Mouse (Mus musculus): Measurements from ENCODE around the gene Il11ra1. TPM values are rescaled to one million over a fixed set of nuclear protein-coding genes. Genes with fewer than 3 reads are reported as not detected.
"Not testable (repeated sequence)": the region's sequence is repeated elsewhere in the genome, so short reads cannot be mapped to it uniquely, and the experiment has no call there.

Gene Il11ra1
- 10 to 100 TPM; 35.5 to 37.0 TPM for total RNA-seq (2021)
- long read RNA-seq, transcript Il11ra1-201 (13 exons, 2,009 nt): major isoform, 29 of 50 reads
- long read RNA-seq, partial matches to known transcripts: 7 of 50 reads
- long read RNA-seq, other reads (novel, unspliced or antisense): 14 of 50 reads

GRCm38 (mm10) chr4:41699783-41700182 lies at the start of gene Il11ra1:
Gene Il11ra1 (plus strand): TSS chr4:41699989.
- DNase-seq (ENCODE audit: low spot score in 2 of 2): not testable (repeated sequence)

GRCm38 (mm10) chr4:41653296-41653695 lies 46.5 kb upstream of the Il11ra1 start:
- DNase-seq (ENCODE audit: low spot score in 2 of 2): peak in 1 of 2 experiments; percentile 79

- DNase-seq (ENCODE audit: low spot score in 2 of 2): no peak
These were observed 46.1 kb upstream of the Il11ra1 start for GRCm38 (mm10) chr4:41653730-41654129.

- DNase-seq (ENCODE audit: low spot score in 2 of 2): peak in 1 of 2 experiments; percentile 60
These were observed 45.6 kb upstream of the Il11ra1 start for GRCm38 (mm10) chr4:41654217-41654616.

GRCm38 (mm10) chr4:41655525-41655924 lies 44.3 kb upstream of the Il11ra1 start:
- no peak for DNase-seq (ENCODE audit: low spot score in 2 of 2)

- DNase-seq (ENCODE audit: low spot score in 2 of 2): no peak
These were observed 41.0 kb upstream of the Il11ra1 start for GRCm38 (mm10) chr4:41658566-41659384.

GRCm38 (mm10) chr4:41659556-41659955 lies 40.2 kb upstream of the Il11ra1 start:
- no peak for DNase-seq (ENCODE audit: low spot score in 2 of 2)

GRCm38 (mm10) chr4:41660851-41661430 lies 38.8 kb upstream of the Il11ra1 start:
- DNase-seq (ENCODE audit: low spot score in 2 of 2): no peak

GRCm38 (mm10) chr4:41662723-41663122 lies 37.1 kb upstream of the Il11ra1 start:
- no peak for DNase-seq (ENCODE audit: low spot score in 2 of 2)

GRCm38 (mm10) chr4:41663614-41664013 lies 36.2 kb upstream of the Il11ra1 start:
- no peak for DNase-seq (ENCODE audit: low spot score in 2 of 2)

GRCm38 (mm10) chr4:41664533-41664932 lies 35.3 kb upstream of the Il11ra1 start:
- DNase-seq (ENCODE audit: low spot score in 2 of 2): no peak

- no peak for DNase-seq (ENCODE audit: low spot score in 2 of 2)
These were observed 34.6 kb upstream of the Il11ra1 start for GRCm38 (mm10) chr4:41665009-41665675.

GRCm38 (mm10) chr4:41666646-41667045 lies 33.1 kb upstream of the Il11ra1 start:
- DNase-seq (ENCODE audit: low spot score in 2 of 2): no peak

GRCm38 (mm10) chr4:41670836-41671235 lies 29.0 kb upstream of the Il11ra1 start:
- no peak for DNase-seq (ENCODE audit: low spot score in 2 of 2)

GRCm38 (mm10) chr4:41671500-41671899 lies 28.3 kb upstream of the Il11ra1 start:
- DNase-seq (ENCODE audit: low spot score in 2 of 2): no peak

- no peak for DNase-seq (ENCODE audit: low spot score in 2 of 2)
These were observed 27.8 kb upstream of the Il11ra1 start for GRCm38 (mm10) chr4:41671963-41672480.

GRCm38 (mm10) chr4:41672522-41672963 lies 27.2 kb upstream of the Il11ra1 start:
- no peak for DNase-seq (ENCODE audit: low spot score in 2 of 2)

GRCm38 (mm10) chr4:41673186-41673585 lies 26.6 kb upstream of the Il11ra1 start:
- DNase-seq (ENCODE audit: low spot score in 2 of 2): no peak

- peak in 1 of 2 experiments; percentile 15 for DNase-seq (ENCODE audit: low spot score in 2 of 2)
These were observed 23.4 kb upstream of the Il11ra1 start for GRCm38 (mm10) chr4:41676248-41677005.

GRCm38 (mm10) chr4:41677006-41677629 lies 22.7 kb upstream of the Il11ra1 start:
- DNase-seq (ENCODE audit: low spot score in 2 of 2): no peak

All from layer of hippocampus, adult 18-20 months (tissue).